ENCODE assay signal across 31 mouse cellular contexts in genomic region chr9:119142066-119142465, GRCm38 (mm10). TPM values are rescaled to one million over a fixed set of nuclear protein-coding genes. Genes with fewer than 3 reads are reported as not detected.
DNase-seq lines count a peak whose midpoint lies in the region; ATAC-seq and TF ChIP-seq lines count a peak whose summit lies in the region.
"Had no signal": no experiment of that assay in that cellular context is flagged by ENCODE, and none has a peak within 500 bp of the region (broad histone marks: within the 10 kb centered on the region; RNA-seq: fewer than 3 reads in every experiment).

No protein-coding gene starts in this region.

- ATAC-seq in liver, postnatal 0 days: peak; percentile 33; the same call in 1 of the 2 replicates
- no peak for ATAC-seq in liver, embryonic 12.5 days
- ATAC-seq: forebrain, embryonic 13.5 days; forebrain, embryonic 16.5 days; Patski had no signal

- H3K9me3 ChIP-seq in liver, postnatal 0 days (ENCODE audit: low read length): no peaks in the 10 kb centered on the region
- H3K9me3 ChIP-seq in liver, embryonic 12.5 days (replicated peaks): no peaks in the 10 kb centered on the region
- H3K9me3 ChIP-seq: forebrain, embryonic 10.5 days; forebrain, embryonic 13.5 days; heart, embryonic 10.5 days; hindbrain, embryonic 12.5 days; hindbrain, embryonic 15.5 days had no signal

- TF ChIP-seq EP300 in liver, postnatal 0 days (IDR thresholded peaks at IDR 0.05; ENCODE audit: low read depth): no peak

- no peaks in the 10 kb centered on the region for H3K27me3 ChIP-seq in liver, postnatal 0 days (ENCODE audit: insufficient read depth, low read length)
- 0 out of 2 replicates have a peak, but pooled peaks cover 3% of the 10 kb centered on the region for H3K27me3 ChIP-seq in liver, embryonic 12.5 days (replicated peaks)
- H3K27me3 ChIP-seq: forebrain, embryonic 13.5 days; hindbrain, embryonic 12.5 days; hindbrain, embryonic 15.5 days had no signal

- H3K4me3 ChIP-seq in liver, postnatal 0 days (ENCODE audit: low read depth, low read length): no peak overlapping the region
- H3K4me3 ChIP-seq in liver, embryonic 12.5 days: no peak overlapping the region
- H3K4me3 ChIP-seq: forebrain, embryonic 10.5 days; forebrain, embryonic 13.5 days; heart, adult 2 months; heart, embryonic 10.5 days; hindbrain, embryonic 12.5 days; hindbrain, embryonic 15.5 days had no signal

- no peak overlapping the region for H3K9ac ChIP-seq in liver, postnatal 0 days (replicated peaks)
- no peak overlapping the region for H3K9ac ChIP-seq in liver, embryonic 12.5 days
- H3K9ac ChIP-seq: forebrain, embryonic 13.5 days; hindbrain, embryonic 12.5 days; hindbrain, embryonic 15.5 days had no signal

- no peak for TF ChIP-seq CTCF in liver, postnatal 0 days (IDR thresholded peaks at IDR 0.05; ENCODE audit: low read depth)

- H3K36me3 ChIP-seq in liver, postnatal 0 days (replicated peaks; ENCODE audit: insufficient read depth, low read length): no peaks in the 10 kb centered on the region
- no peaks in the 10 kb centered on the region for H3K36me3 ChIP-seq in liver, embryonic 12.5 days
- H3K36me3 ChIP-seq: forebrain, embryonic 10.5 days; G1E; heart, embryonic 10.5 days; hindbrain, embryonic 12.5 days; hindbrain, embryonic 15.5 days had no signal

- H3K4me2 ChIP-seq in liver, postnatal 0 days (ENCODE audit: low read depth, low read length): no peak overlapping the region
- no peak overlapping the region for H3K4me2 ChIP-seq in liver, embryonic 12.5 days
- H3K4me2 ChIP-seq: forebrain, embryonic 13.5 days; hindbrain, embryonic 12.5 days; hindbrain, embryonic 15.5 days had no signal

- 61% methylated on average over 5 of the region's 5 CpGs for WGBS in liver, postnatal 0 days (ENCODE audit: insufficient replicate concordance)
- WGBS in liver, embryonic 12.5 days (ENCODE audit: insufficient replicate concordance): 57% methylated on average over 5 of the region's 5 CpGs

- H3K27ac ChIP-seq in liver, postnatal 0 days (ENCODE audit: low read depth): no peak overlapping the region
- no peak overlapping the region for H3K27ac ChIP-seq in liver, embryonic 12.5 days
- H3K27ac ChIP-seq: forebrain, embryonic 10.5 days; forebrain, embryonic 13.5 days; heart, adult 2 months; heart, embryonic 10.5 days; hindbrain, embryonic 12.5 days; hindbrain, embryonic 15.5 days had no signal

- no peaks in the 10 kb centered on the region for H3K4me1 ChIP-seq in liver, postnatal 0 days (ENCODE audit: insufficient read depth)
- no peaks in the 10 kb centered on the region for H3K4me1 ChIP-seq in liver, embryonic 12.5 days
- H3K4me1 ChIP-seq: forebrain, embryonic 13.5 days; hindbrain, embryonic 12.5 days; hindbrain, embryonic 15.5 days had no signal

- peak; percentile 34 to 68 for DNase-seq in adrenal gland, adult (ENCODE audit: inconsistent age in 2 of 2, low spot score in 1 of 2)
- DNase-seq in adrenal gland, adult 18-20 months (ENCODE audit: low spot score in 2 of 2): no peak
- DNase-seq in liver, postnatal 0 days: no peak
- peak; percentile 33 for DNase-seq in adrenal gland, postnatal 10 days
- DNase-seq in adrenal gland, postnatal 36 days: peak; percentile 49 to 60
- no peak for DNase-seq in ovary, postnatal 14 days (ENCODE audit: low spot score)
- no peak for DNase-seq in layer of hippocampus, postnatal 14 days (ENCODE audit: low spot score in 2 of 2)
- DNase-seq: cerebellum, adult 18-20 months; cerebellum, adult 9-10 months; cerebellum, postnatal 14 days; gastrocnemius, postnatal 10 days; gastrocnemius, postnatal 36 days; heart, adult 2 months had no signal

RNA-seq across cellular contexts. Expression of gene Acaa1b, which starts 14.8 kb away (rescaled TPM):
- total RNA-seq in adrenal gland, adult 18-20 months (2021): 10 to 100 TPM; 18.4 to 21.4 TPM
- polyA plus RNA-seq in liver, postnatal 0 days (2015; fragmentation: Nextera tagmentation; extraction: Ambion mirVana): 496 and 544 TPM in 2 replicates
- 0.55 and 0.85 TPM in 2 replicates for polyA plus RNA-seq in liver, embryonic 12.5 days (2016; fragmentation: Nextera tagmentation; extraction: Ambion mirVana)
- total RNA-seq in adrenal gland, postnatal 10 days (2021): 100 to 1,000 TPM in 1 of 2 experiments, 10 to 100 TPM in 1; 67.7 to 107 TPM
- 10 to 100 TPM; 12.5 to 19.8 TPM for total RNA-seq in adrenal gland, postnatal 36 days (2021)
- total RNA-seq in layer of hippocampus, postnatal 14 days (2021): 1 to 10 TPM; 1.2 to 1.3 TPM
- total RNA-seq: G1E; granulocyte monocyte progenitor cell, adult 5-6 weeks; hematopoietic stem cell, adult 5-6 weeks had no signal
- polyA plus RNA-seq: G1E had no signal

RNA-seq across cellular contexts. Expression of gene Gm47289, which starts 16.9 kb away (rescaled TPM):
- not detected for total RNA-seq in adrenal gland, adult 18-20 months (2021)
- not detected in 2 replicates for polyA plus RNA-seq in liver, postnatal 0 days (2015; fragmentation: Nextera tagmentation; extraction: Ambion mirVana)
- not detected in 2 replicates for polyA plus RNA-seq in liver, embryonic 12.5 days (2016; fragmentation: Nextera tagmentation; extraction: Ambion mirVana)
- total RNA-seq in adrenal gland, postnatal 10 days (2021): not detected
- total RNA-seq in adrenal gland, postnatal 36 days (2021): not detected
- not detected for total RNA-seq in layer of hippocampus, postnatal 14 days (2021)
- total RNA-seq: gastrocnemius, adult 18-20 months; gastrocnemius, postnatal 10 days; gastrocnemius, postnatal 36 days; granulocyte monocyte progenitor cell, adult 5-6 weeks; heart, adult 2 months; heart, postnatal 25 days; hematopoietic stem cell, adult 5-6 weeks had no signal
- polyA plus RNA-seq: embryonic facial prominence, embryonic 11.5 days; embryonic facial prominence, embryonic 14.5 days; forebrain, embryonic 10.5 days; forebrain, embryonic 13.5 days; forebrain, embryonic 16.5 days; G1E; heart, adult 2 months; heart, embryonic 10.5 days; heart, embryonic 14.5 days; heart, postnatal 0 days; hindbrain, embryonic 12.5 days; hindbrain, embryonic 15.5 days; intestine, embryonic 14.5 days; Patski had no signal

RNA-seq across cellular contexts. Expression of gene Dlec1, which starts 39.8 kb away (rescaled TPM):
- 1 to 10 TPM; 1.6 to 3.3 TPM for total RNA-seq in adrenal gland, adult 18-20 months (2021)
- polyA plus RNA-seq in liver, postnatal 0 days (2015; fragmentation: Nextera tagmentation; extraction: Ambion mirVana): 0.05 TPM in 2 replicates
- 0.12 TPM in 2 replicates for polyA plus RNA-seq in liver, embryonic 12.5 days (2016; fragmentation: Nextera tagmentation; extraction: Ambion mirVana)
- 1 to 10 TPM in 1 of 2 experiments, under 1 TPM in 1; 0.84 to 1.6 TPM for total RNA-seq in adrenal gland, postnatal 10 days (2021)
- total RNA-seq in adrenal gland, postnatal 36 days (2021): 1 to 10 TPM; 1.7 to 2.3 TPM
- 1 to 10 TPM; 1.3 to 3.8 TPM for total RNA-seq in layer of hippocampus, postnatal 14 days (2021)
- total RNA-seq: G1E; gastrocnemius, adult 18-20 months; gastrocnemius, postnatal 36 days had no signal
- polyA plus RNA-seq: G1E had no signal

RNA-seq across cellular contexts. Expression of gene Plcd1, which starts 48.8 kb away (rescaled TPM):
- 10 to 100 TPM in 1 of 2 experiments, 1 to 10 TPM in 1; 7.0 to 10.9 TPM for total RNA-seq in adrenal gland, adult 18-20 months (2021)
- polyA plus RNA-seq in liver, postnatal 0 days (2015; fragmentation: Nextera tagmentation; extraction: Ambion mirVana): 0.85 and 1.1 TPM in 2 replicates
- polyA plus RNA-seq in liver, embryonic 12.5 days (2016; fragmentation: Nextera tagmentation; extraction: Ambion mirVana): 2.8 and 3.1 TPM in 2 replicates
- 10 to 100 TPM; 11.2 to 15.6 TPM for total RNA-seq in adrenal gland, postnatal 10 days (2021)
- 1 to 10 TPM; 8.0 to 9.6 TPM for total RNA-seq in adrenal gland, postnatal 36 days (2021)
- total RNA-seq in layer of hippocampus, postnatal 14 days (2021): 10 to 100 TPM; 11.4 to 11.9 TPM
- total RNA-seq: G1E; granulocyte monocyte progenitor cell, adult 5-6 weeks had no signal
- polyA plus RNA-seq: G1E had no signal

Comparison
In these comparisons a context has a peak if more than half of its experiments do, and no peak if none do; other contexts are left out.
1. DNase-seq: peak in adrenal gland, adult (2 of 2), adrenal gland, postnatal 10 days (single experiment) and adrenal gland, postnatal 36 days (2 of 2); none in adrenal gland, adult 18-20 months (0 of 2), liver, postnatal 0 days (single experiment), ovary, postnatal 14 days (single experiment) and layer of hippocampus, postnatal 14 days (0 of 2).
2. RNA of gene Acaa1b, which starts 14.8 kb away (total RNA-seq): 67.7 to 107 TPM in adrenal gland, postnatal 10 days, 18.4 to 21.4 TPM in adrenal gland, adult 18-20 months and 12.5 to 19.8 TPM in adrenal gland, postnatal 36 days; 1.2 to 1.3 TPM in layer of hippocampus, postnatal 14 days; every median in the first group is over 4 times any median in the second.